In genomic region chrX:71050677-71051311, GRCm38 (mm10) we compare ENCODE assay signal across 9 mouse cellular contexts. TPM values are rescaled to one million over a fixed set of nuclear protein-coding genes. Genes with fewer than 3 reads are reported as not detected.
A peak's percentile ranks its signal among the peaks of the same experiment; 100 is the strongest.
DNase-seq lines count a peak whose midpoint lies in the region; ATAC-seq lines count a peak whose summit lies in the region.
"Had no signal": no experiment of that assay in that cellular context is flagged by ENCODE, and none has a peak within 500 bp of the region (broad histone marks: within the 10 kb centered on the region; RNA-seq: fewer than 3 reads in every experiment).

No protein-coding gene starts in this region.

- H3K9ac ChIP-seq in forebrain, embryonic 15.5 days (replicated peaks) = peak overlapping the region; percentile 62
- peak overlapping the region; percentile 50 for H3K9ac ChIP-seq in hindbrain, embryonic 12.5 days
- no peak overlapping the region for H3K9ac ChIP-seq in limb, embryonic 11.5 days (ENCODE audit: low read length)
- peak overlapping the region; percentile 59 for H3K9ac ChIP-seq in neural tube, embryonic 14.5 days (replicated peaks; ENCODE audit: low read depth, low read length)

- peak; percentile 29 for ATAC-seq in forebrain, embryonic 15.5 days (replicated peaks)
- peak; percentile 18; the same call in 1 of the 2 replicates for ATAC-seq in hindbrain, embryonic 12.5 days (ENCODE audit: low FRiP score)
- ATAC-seq in limb, embryonic 11.5 days (ENCODE audit: insufficient number of reproducible peaks, low FRiP score, low TSS enrichment, low read depth) = peak; percentile 56
- ATAC-seq in neural tube, embryonic 14.5 days (ENCODE audit: low read depth) = peak; percentile 22

- H3K27me3 ChIP-seq in forebrain, embryonic 15.5 days = no peaks in the 10 kb centered on the region
- peaks cover 24% of the 10 kb centered on the region for H3K27me3 ChIP-seq in hindbrain, embryonic 12.5 days
- peaks cover 43% of the 10 kb centered on the region for H3K27me3 ChIP-seq in limb, embryonic 11.5 days (ENCODE audit: control insufficient read depth, insufficient read depth, low read length)
- no peaks in the 10 kb centered on the region for H3K27me3 ChIP-seq in neural tube, embryonic 14.5 days (ENCODE audit: control insufficient read depth, insufficient read depth, low read length)

- H3K4me3 ChIP-seq in forebrain, embryonic 15.5 days = peak overlapping the region; percentile 54
- H3K4me3 ChIP-seq in hindbrain, embryonic 12.5 days = peak overlapping the region; percentile 45
- peak overlapping the region; percentile 34 for H3K4me3 ChIP-seq in limb, embryonic 11.5 days (ENCODE audit: low read depth, low read length)
- H3K4me3 ChIP-seq in neural tube, embryonic 14.5 days (ENCODE audit: low read depth, low read length) = peak overlapping the region; percentile 46
- H3K4me3 ChIP-seq: myocyte had no signal

- no peaks in the 10 kb centered on the region for H3K36me3 ChIP-seq in forebrain, embryonic 15.5 days
- no peaks in the 10 kb centered on the region for H3K36me3 ChIP-seq in hindbrain, embryonic 12.5 days
- H3K36me3 ChIP-seq in limb, embryonic 11.5 days (ENCODE audit: control insufficient read depth, insufficient read depth, low read length) = no peaks in the 10 kb centered on the region
- no peaks in the 10 kb centered on the region for H3K36me3 ChIP-seq in neural tube, embryonic 14.5 days (ENCODE audit: control insufficient read depth, insufficient read depth, low read length)

- DNase-seq in adrenal gland, adult 18-20 months (ENCODE audit: low spot score in 2 of 2) = peak; percentile 17 to 24
- DNase-seq in adrenal gland, adult 8-10 months = no peak
- DNase-seq in brain, adult 2 months (ENCODE audit: low read depth, low spot score) = peak; percentile 42
- DNase-seq in limb, embryonic 11.5 days (ENCODE audit: low spot score) = peak; percentile 26
- no peak for DNase-seq in thymus, postnatal 36 days

- WGBS in forebrain, embryonic 15.5 days = 24% methylated on average over 26 of the region's 26 CpGs
- 21% methylated on average over 24 of the region's 26 CpGs for WGBS in hindbrain, embryonic 12.5 days
- 19% methylated on average over 26 of the region's 26 CpGs for WGBS in limb, embryonic 11.5 days
- WGBS in neural tube, embryonic 14.5 days = 18% methylated on average over 24 of the region's 26 CpGs

- H3K4me2 ChIP-seq in forebrain, embryonic 15.5 days (replicated peaks) = peak overlapping the region; percentile 85
- H3K4me2 ChIP-seq in hindbrain, embryonic 12.5 days (replicated peaks) = peak overlapping the region; percentile 66
- H3K4me2 ChIP-seq in limb, embryonic 11.5 days (ENCODE audit: low read depth, severe bottlenecking) = peak overlapping the region; percentile 57
- peak overlapping the region; percentile 59 for H3K4me2 ChIP-seq in neural tube, embryonic 14.5 days (ENCODE audit: low read depth, low read length)

- H3K4me1 ChIP-seq in forebrain, embryonic 15.5 days = peaks cover 3% of the 10 kb centered on the region
- H3K4me1 ChIP-seq in hindbrain, embryonic 12.5 days = no peaks in the 10 kb centered on the region
- H3K4me1 ChIP-seq in limb, embryonic 11.5 days (ENCODE audit: control insufficient read depth, insufficient read depth, low read length) = no peaks in the 10 kb centered on the region
- no peaks in the 10 kb centered on the region; the same call in 1 of the 2 replicates for H3K4me1 ChIP-seq in neural tube, embryonic 14.5 days (ENCODE audit: control insufficient read depth, insufficient read depth, low read length)

- H3K9me3 ChIP-seq in forebrain, embryonic 15.5 days = no peaks in the 10 kb centered on the region
- no peaks in the 10 kb centered on the region for H3K9me3 ChIP-seq in hindbrain, embryonic 12.5 days (replicated peaks)
- H3K9me3 ChIP-seq in limb, embryonic 11.5 days (ENCODE audit: control insufficient read depth, low read length) = no peaks in the 10 kb centered on the region
- H3K9me3 ChIP-seq in neural tube, embryonic 14.5 days (ENCODE audit: control insufficient read depth, low read length) = no peaks in the 10 kb centered on the region

- peak overlapping the region; percentile 88 for H3K27ac ChIP-seq in forebrain, embryonic 15.5 days (replicated peaks)
- peak overlapping the region; percentile 79 for H3K27ac ChIP-seq in hindbrain, embryonic 12.5 days
- no peak overlapping the region for H3K27ac ChIP-seq in limb, embryonic 11.5 days (replicated peaks; ENCODE audit: low read depth, low read length)
- peak overlapping the region; percentile 75 for H3K27ac ChIP-seq in neural tube, embryonic 14.5 days (ENCODE audit: low read depth, low read length)

RNA-seq across cellular contexts. Expression of gene Mamld1, which starts 0.7 kb away (rescaled TPM):
- total RNA-seq in adrenal gland, adult 18-20 months (2021) = 10 to 100 TPM in 1 of 2 experiments, 1 to 10 TPM in 1; 9.9 to 18.2 TPM
- total RNA-seq in adrenal gland, adult 8-10 months (2022) = 10 to 100 TPM; 11.2 to 50.8 (median 27.6) TPM
- polyA plus RNA-seq in forebrain, embryonic 15.5 days (2015; fragmentation: Nextera tagmentation; extraction: Ambion mirVana) = 4.3 and 4.7 TPM in 2 replicates
- 3.2 and 4.9 TPM in 2 replicates for polyA plus RNA-seq in hindbrain, embryonic 12.5 days (2016; fragmentation: Nextera tagmentation; extraction: Ambion mirVana)
- polyA plus RNA-seq in limb, embryonic 11.5 days (2014; fragmentation: Nextera tagmentation; extraction: Ambion mirVana) = 1.1 and 1.5 TPM in 2 replicates
- 9.8 and 9.9 TPM in 2 replicates for polyA plus RNA-seq in neural tube, embryonic 14.5 days (2014; fragmentation: Nextera tagmentation; extraction: Ambion mirVana)

Comparison
In these comparisons a context has a peak if more than half of its experiments do, and no peak if none do; other contexts are left out.
1. DNase-seq: peak in adrenal gland, adult 18-20 months (2 of 2), brain, adult 2 months (single experiment) and limb, embryonic 11.5 days (single experiment); none in adrenal gland, adult 8-10 months (single experiment) and thymus, postnatal 36 days (0 of 2).
2. Peak in every context shown above with its lines, with median percentiles within 50 percentile points of each other: ATAC-seq, H3K4me2 ChIP-seq and H3K4me3 ChIP-seq.